Mouse (Mus musculus): ENCODE data around the gene Rorb.

DNA sequence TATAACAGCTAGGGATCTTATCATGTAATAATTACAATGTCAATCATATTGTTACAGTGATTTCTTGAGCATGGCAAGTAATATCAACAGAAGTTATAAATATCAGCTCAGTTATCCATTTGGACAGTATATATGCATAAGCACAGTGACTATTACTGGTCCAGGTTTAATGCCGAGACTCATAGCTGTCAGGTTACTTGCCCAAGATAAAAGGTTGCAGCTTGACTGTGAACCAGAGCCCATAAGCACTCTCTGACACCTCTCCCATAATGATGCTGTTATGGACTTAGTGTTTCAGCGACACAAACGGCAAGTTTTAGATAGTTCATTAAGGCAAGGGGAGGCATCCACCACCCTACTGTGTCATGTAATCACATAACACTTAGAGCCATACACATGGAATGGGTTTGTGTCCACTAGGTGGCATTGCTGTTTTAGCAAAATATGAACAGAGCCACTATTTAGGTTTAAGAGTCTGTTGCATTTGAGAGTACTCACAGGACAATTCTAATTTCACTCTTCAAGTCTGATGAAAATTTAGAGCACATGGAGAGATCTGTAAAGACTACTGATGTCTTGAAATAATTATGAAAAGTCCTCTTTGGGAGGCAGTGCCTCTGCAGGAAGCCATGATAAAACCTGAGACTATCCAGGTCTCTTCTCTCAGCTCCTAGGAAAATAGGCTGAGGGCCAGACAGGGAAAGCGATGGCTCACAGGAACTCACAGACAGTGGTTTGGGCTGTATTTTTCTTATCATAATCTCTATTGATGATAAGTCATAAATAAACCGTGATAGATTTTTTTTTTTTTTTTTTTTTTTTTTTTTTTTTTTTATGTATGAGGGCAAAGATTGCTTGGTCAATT, 136.0 kb downstream of the Rorb start:
- TF ChIP-seq POLR2AphosphoS2 (IDR thresholded peaks at IDR 0.05; ENCODE audit: insufficient read length, low read depth) (no peak), POLR2A (IDR thresholded peaks at IDR 0.05; ENCODE audit: insufficient read length, low read depth) (no peak), TCF12 (IDR thresholded peaks at IDR 0.05; ENCODE audit: insufficient read depth, poor library complexity, severe bottlenecking) (no peak)

All from myocyte (in vitro differentiated cells).